In the genomic region with DNA sequence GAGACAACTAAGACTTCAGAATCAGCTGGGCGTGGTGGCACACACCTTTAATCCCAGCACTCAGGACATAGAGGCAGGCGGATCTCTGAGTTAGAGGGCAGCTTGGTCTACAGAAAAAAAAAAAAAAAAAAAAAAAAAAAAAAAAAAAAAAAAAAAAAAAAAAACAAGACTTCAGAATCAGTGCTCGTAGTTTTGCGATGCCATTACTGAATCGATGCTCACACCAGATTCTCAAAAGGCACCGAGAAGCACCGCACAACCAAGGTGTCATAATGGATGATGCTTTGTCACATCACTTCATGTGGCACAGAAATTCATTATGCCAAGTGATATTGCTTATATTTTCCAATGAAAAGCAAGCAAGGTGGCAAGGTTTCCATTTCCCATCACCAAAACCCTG, we compare ENCODE assay signal across 19 mouse cellular contexts.
"Had no signal": no experiment of that assay in that cellular context is flagged by ENCODE, and none has a peak within 500 bp of the region (broad histone marks: within the 10 kb centered on the region; RNA-seq: fewer than 3 reads in every experiment).

No protein-coding gene starts in this region.

- H3K9ac ChIP-seq: lung, embryonic 14.5 days; midbrain, embryonic 12.5 days; neural tube, embryonic 13.5 days; neural tube, embryonic 15.5 days had no signal

- H3K4me3 ChIP-seq: midbrain, embryonic 10.5 days; midbrain, embryonic 12.5 days; myocyte; neural tube, embryonic 13.5 days; neural tube, embryonic 15.5 days had no signal

- H3K27me3 ChIP-seq: midbrain, embryonic 12.5 days; neural tube, embryonic 13.5 days; neural tube, embryonic 15.5 days had no signal

- H3K4me2 ChIP-seq: lung, embryonic 14.5 days; midbrain, embryonic 12.5 days; neural tube, embryonic 13.5 days; neural tube, embryonic 15.5 days had no signal

- H3K4me1 ChIP-seq: midbrain, embryonic 10.5 days; midbrain, embryonic 12.5 days; neural tube, embryonic 13.5 days; neural tube, embryonic 15.5 days had no signal

- ATAC-seq: midbrain, embryonic 16.5 days had no signal

- H3K9me3 ChIP-seq: midbrain, embryonic 10.5 days; midbrain, embryonic 12.5 days; neural tube, embryonic 13.5 days; neural tube, embryonic 15.5 days had no signal

- H3K27ac ChIP-seq: midbrain, embryonic 10.5 days; midbrain, embryonic 12.5 days; neural tube, embryonic 13.5 days; neural tube, embryonic 15.5 days had no signal

- H3K36me3 ChIP-seq: midbrain, embryonic 10.5 days; midbrain, embryonic 12.5 days; neural tube, embryonic 13.5 days; neural tube, embryonic 15.5 days had no signal

- DNase-seq: lung, adult 18-20 months; lung, embryonic 14.5 days; lung, postnatal 10 days; lung, postnatal 4 days; midbrain, embryonic 14.5 days; retina, postnatal 1 day; right cerebral cortex, adult 18-20 months; right cerebral cortex, postnatal 25 days; right cerebral cortex, postnatal 4 days; spleen, adult 18-20 months; thymus, adult 18-20 months; thymus, postnatal 14 days; thymus, postnatal 36 days had no signal
